Comparison of ENCODE assay signal across 31 mouse cellular contexts in the genomic region with DNA sequence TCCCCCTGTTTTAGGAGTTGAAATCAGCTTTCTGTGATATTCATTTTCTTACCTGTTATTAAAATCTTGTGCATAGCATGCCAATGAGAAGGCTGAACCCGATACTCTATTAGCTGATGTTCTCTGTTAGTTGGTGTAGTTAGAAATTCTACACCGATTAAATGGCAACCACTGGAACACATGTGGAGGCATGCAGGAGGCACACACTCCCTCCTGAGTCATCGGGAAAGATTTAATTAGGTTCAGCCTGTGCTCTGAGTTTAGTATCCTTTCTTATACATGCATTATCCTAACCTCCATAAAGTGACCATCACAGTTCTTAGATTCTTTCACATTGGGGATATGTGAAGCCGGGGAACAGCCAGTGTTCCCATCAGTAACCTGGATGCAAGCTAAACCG. TPM values are rescaled to one million over a fixed set of nuclear protein-coding genes. Genes with fewer than 3 reads are reported as not detected.
DNase-seq lines count a peak whose midpoint lies in the region; ATAC-seq and TF ChIP-seq lines count a peak whose summit lies in the region.
"Had no signal": no experiment of that assay in that cellular context is flagged by ENCODE, and none has a peak within 500 bp of the region (broad histone marks: within the 10 kb centered on the region; RNA-seq: fewer than 3 reads in every experiment).

No protein-coding gene starts in this region.

- H3ac ChIP-seq in C2C12 (ENCODE audit: control insufficient read depth, insufficient read length, low read depth), result no peak overlapping the region

- no peak for DNase-seq in frontal cortex, postnatal 25 days (ENCODE audit: low spot score in 2 of 2)
- DNase-seq in gastrocnemius, postnatal 10 days, result no peak
- DNase-seq in heart, postnatal 25 days (ENCODE audit: low spot score), result no peak
- DNase-seq: adrenal gland, adult 8-10 months; adrenal gland, postnatal 25 days; cerebellum, adult 11-12 months; cerebellum, adult 8-10 months; cerebellum, postnatal 10 days; cerebellum, postnatal 36 days; embryo, embryonic 11 days; gastrocnemius, postnatal 36 days; heart, adult 2 months; heart, postnatal 36 days; kidney, adult 11 months had no signal

- intact Hi-C loops in heart, postnatal 25 days (cut with DNase I), result no loop called here

- no peak for TF ChIP-seq CTCF in C2C12 (IDR thresholded peaks at IDR 0.05; ENCODE audit: control insufficient read depth, insufficient read depth, insufficient read length)

- H3K4me1 ChIP-seq in embryonic facial prominence, embryonic 15.5 days, result no peaks in the 10 kb centered on the region
- peaks cover 5% of the 10 kb centered on the region; the same call in 1 of the 2 replicates for H3K4me1 ChIP-seq in stomach, embryonic 16.5 days (ENCODE audit: control insufficient read depth, insufficient read depth, low read length)
- 0 out of 2 replicates have a peak, but pooled peaks cover 2% of the 10 kb centered on the region for H3K4me1 ChIP-seq in heart, embryonic 11.5 days (ENCODE audit: control insufficient read depth, insufficient read depth, low read length)
- H3K4me1 ChIP-seq: forebrain, embryonic 13.5 days; intestine, embryonic 15.5 days had no signal

- no peak overlapping the region for H3K4me3 ChIP-seq in C2C12 (ENCODE audit: insufficient read depth, poor library complexity, severe bottlenecking)
- H3K4me3 ChIP-seq in embryonic facial prominence, embryonic 15.5 days (replicated peaks), result no peak overlapping the region
- no peak overlapping the region for H3K4me3 ChIP-seq in stomach, embryonic 16.5 days (replicated peaks; ENCODE audit: low read length)
- no peak overlapping the region for H3K4me3 ChIP-seq in heart, embryonic 11.5 days (ENCODE audit: low read depth, low read length)
- H3K4me3 ChIP-seq: forebrain, embryonic 10.5 days; forebrain, embryonic 13.5 days; heart, adult 2 months; heart, embryonic 10.5 days; hindbrain, embryonic 10.5 days; hindbrain, embryonic 13.5 days; intestine, embryonic 15.5 days had no signal

- no peaks in the 10 kb centered on the region for H3K79me3 ChIP-seq in C2C12 (ENCODE audit: low read depth)

- 41% methylated on average over 5 of the region's 5 CpGs for WGBS in embryonic facial prominence, embryonic 15.5 days
- 84% methylated on average over 5 of the region's 5 CpGs for WGBS in stomach, embryonic 16.5 days
- 77% methylated on average over 5 of the region's 5 CpGs for WGBS in heart, embryonic 11.5 days (ENCODE audit: insufficient replicate concordance)

- no peak overlapping the region for H3K4me2 ChIP-seq in embryonic facial prominence, embryonic 15.5 days (replicated peaks)
- H3K4me2 ChIP-seq in stomach, embryonic 16.5 days (ENCODE audit: low read depth, low read length), result no peak overlapping the region
- H3K4me2 ChIP-seq in heart, embryonic 11.5 days, result no peak overlapping the region
- H3K4me2 ChIP-seq: forebrain, embryonic 13.5 days; hindbrain, embryonic 13.5 days; intestine, embryonic 15.5 days had no signal

- no peaks in the 10 kb centered on the region for H3K79me2 ChIP-seq in C2C12 (ENCODE audit: control insufficient read depth, insufficient read depth)

- H3K27ac ChIP-seq in embryonic facial prominence, embryonic 15.5 days (replicated peaks), result 0 out of 2 replicates have a peak overlapping the region, but pooled peaks have one; percentile 25
- H3K27ac ChIP-seq in stomach, embryonic 16.5 days (ENCODE audit: low read length), result peak overlapping the region; percentile 37; the same call in 1 of the 2 replicates
- no peak overlapping the region for H3K27ac ChIP-seq in heart, embryonic 11.5 days (ENCODE audit: low read depth, low read length)
- H3K27ac ChIP-seq: forebrain, embryonic 10.5 days; forebrain, embryonic 13.5 days; heart, adult 2 months; heart, embryonic 10.5 days; hindbrain, embryonic 10.5 days; hindbrain, embryonic 13.5 days; intestine, embryonic 15.5 days had no signal

- no peaks in the 10 kb centered on the region for H3K27me3 ChIP-seq in C2C12 (ENCODE audit: control insufficient read depth, insufficient read depth, insufficient read length)
- H3K27me3 ChIP-seq in embryonic facial prominence, embryonic 15.5 days, result no peaks in the 10 kb centered on the region
- H3K27me3 ChIP-seq in stomach, embryonic 16.5 days (ENCODE audit: control insufficient read depth, insufficient read depth, low read length), result no peaks in the 10 kb centered on the region
- H3K27me3 ChIP-seq in heart, embryonic 11.5 days (ENCODE audit: control insufficient read depth, insufficient read depth, low read length), result no peaks in the 10 kb centered on the region
- H3K27me3 ChIP-seq: forebrain, embryonic 13.5 days; hindbrain, embryonic 13.5 days; intestine, embryonic 15.5 days had no signal

- H3K9me3 ChIP-seq in embryonic facial prominence, embryonic 15.5 days (replicated peaks), result no peaks in the 10 kb centered on the region
- no peaks in the 10 kb centered on the region; the same call in 1 of the 2 replicates for H3K9me3 ChIP-seq in stomach, embryonic 16.5 days (replicated peaks; ENCODE audit: control insufficient read depth, low read length)
- H3K9me3 ChIP-seq in heart, embryonic 11.5 days (replicated peaks; ENCODE audit: control insufficient read depth, low read length), result no peaks in the 10 kb centered on the region
- H3K9me3 ChIP-seq: forebrain, embryonic 10.5 days; forebrain, embryonic 13.5 days; heart, embryonic 10.5 days; hindbrain, embryonic 13.5 days; intestine, embryonic 15.5 days had no signal

- 0 out of 2 replicates have a peak, but pooled peaks have one; percentile 1 for ATAC-seq in frontal cortex, adult (ENCODE audit: low TSS enrichment)
- no peak for ATAC-seq in embryonic facial prominence, embryonic 15.5 days (ENCODE audit: insufficient number of reproducible peaks, low FRiP score, low TSS enrichment, low read depth)
- no peak for ATAC-seq in stomach, embryonic 16.5 days (ENCODE audit: insufficient read depth, low FRiP score)
- no peak for ATAC-seq in heart, embryonic 11.5 days (replicated peaks; ENCODE audit: insufficient number of reproducible peaks, low FRiP score, low TSS enrichment)
- ATAC-seq: activated CD4-positive, CD25-positive, alpha-beta regulatory T cell, adult 4 months; forebrain, embryonic 13.5 days; forebrain, embryonic 16.5 days; hindbrain, embryonic 16.5 days; intestine, embryonic 15.5 days had no signal

- no peak overlapping the region for H3K9ac ChIP-seq in embryonic facial prominence, embryonic 15.5 days
- H3K9ac ChIP-seq in stomach, embryonic 16.5 days (ENCODE audit: low read length), result no peak overlapping the region
- no peak overlapping the region for H3K9ac ChIP-seq in heart, embryonic 11.5 days (ENCODE audit: low read depth, low read length)
- H3K9ac ChIP-seq: forebrain, embryonic 13.5 days; hindbrain, embryonic 13.5 days; intestine, embryonic 15.5 days had no signal

- H3K36me3 ChIP-seq in C2C12 (ENCODE audit: control insufficient read depth, insufficient read depth), result no peaks in the 10 kb centered on the region
- H3K36me3 ChIP-seq in embryonic facial prominence, embryonic 15.5 days, result no peaks in the 10 kb centered on the region
- H3K36me3 ChIP-seq in stomach, embryonic 16.5 days (ENCODE audit: control insufficient read depth, insufficient read depth, low read length), result no peaks in the 10 kb centered on the region
- H3K36me3 ChIP-seq in heart, embryonic 11.5 days (ENCODE audit: control insufficient read depth, insufficient read depth, low read length), result no peaks in the 10 kb centered on the region
- H3K36me3 ChIP-seq: heart, embryonic 10.5 days; intestine, embryonic 15.5 days had no signal

TF ChIP-seq in C2C12, 6 proteins besides CTCF, POLR2A, EP300 and RAD21:
- peak; percentile 20 for TF ChIP-seq MYOD1 (IDR thresholded peaks at IDR 0.05; ENCODE audit: control insufficient read depth, insufficient read length, low read depth)
- TF ChIP-seq MYOG (IDR thresholded peaks at IDR 0.05; ENCODE audit: control insufficient read depth, extremely low read depth, insufficient read length), result no peak

RNA-seq across cellular contexts. Expression of a gene that starts 10.0 kb away (rescaled TPM):
- 0.09 TPM for polyA plus RNA-seq in C2C12 (2012; fragmentation: generic; extraction: Trizol)
- polyA plus RNA-seq in embryonic facial prominence, embryonic 15.5 days (2015; fragmentation: Nextera tagmentation; extraction: Ambion mirVana), result 2.9 and 3.4 TPM in 2 replicates
- polyA plus RNA-seq in stomach, embryonic 16.5 days (2015; fragmentation: Nextera tagmentation; extraction: Ambion mirVana), result 0.27 and 0.60 TPM in 2 replicates
- not detected for total RNA-seq in gastrocnemius, postnatal 10 days (2021)
- total RNA-seq in heart, postnatal 25 days (2021), result not detected
- polyA plus RNA-seq in heart, embryonic 11.5 days (2014; fragmentation: Nextera tagmentation; extraction: Ambion mirVana), result not detected in 2 replicates
- total RNA-seq: adrenal gland, adult 8-10 months; adrenal gland, postnatal 25 days; gastrocnemius, adult 8-10 months; gastrocnemius, postnatal 36 days; granulocyte monocyte progenitor cell, adult 5-6 weeks; heart, adult 2 months; heart, postnatal 36 days had no signal
- polyA plus RNA-seq: heart, adult 2 months; heart, postnatal 0 days; intestine, embryonic 15.5 days had no signal

RNA-seq across cellular contexts. Expression of a gene that starts 59.0 kb away (rescaled TPM):
- 0.08 TPM for polyA plus RNA-seq in C2C12 (2012; fragmentation: generic; extraction: Trizol)
- polyA plus RNA-seq in embryonic facial prominence, embryonic 15.5 days (2015; fragmentation: Nextera tagmentation; extraction: Ambion mirVana), result 7.1 and 9.5 TPM in 2 replicates
- polyA plus RNA-seq in stomach, embryonic 16.5 days (2015; fragmentation: Nextera tagmentation; extraction: Ambion mirVana), result 7.8 and 10.1 TPM in 2 replicates
- total RNA-seq in gastrocnemius, postnatal 10 days (2021), result under 1 TPM; 0.16 to 0.23 TPM
- under 1 TPM in 1 of 2 experiments, not detected in 1; 0.08 TPM for total RNA-seq in heart, postnatal 25 days (2021)
- polyA plus RNA-seq in heart, embryonic 11.5 days (2014; fragmentation: Nextera tagmentation; extraction: Ambion mirVana), result 12.2 and 18.2 TPM in 2 replicates
- total RNA-seq: gastrocnemius, adult 8-10 months; granulocyte monocyte progenitor cell, adult 5-6 weeks had no signal
